Comparison of ENCODE assay signal across 9 mouse cellular contexts in genomic region chr7:111191674-111192073, GRCm38 (mm10).
DNase-seq lines count a peak whose midpoint lies in the region; ATAC-seq and TF ChIP-seq lines count a peak whose summit lies in the region.
"Had no signal": no experiment of that assay in that cellular context is flagged by ENCODE, and none has a peak within 500 bp of the region (broad histone marks: within the 10 kb centered on the region; RNA-seq: fewer than 3 reads in every experiment).

No protein-coding gene starts in this region.

- no peaks in the 10 kb centered on the region for H3K9me3 ChIP-seq in forebrain, embryonic 14.5 days (replicated peaks; ENCODE audit: control insufficient read depth, low read length)
- no peaks in the 10 kb centered on the region for H3K9me3 ChIP-seq in forebrain, embryonic 11.5 days (ENCODE audit: control insufficient read depth, low read length)
- H3K9me3 ChIP-seq in intestine, embryonic 15.5 days = no peaks in the 10 kb centered on the region
- no peaks in the 10 kb centered on the region for H3K9me3 ChIP-seq in midbrain, postnatal 0 days (ENCODE audit: low read length)

- H3K4me1 ChIP-seq in forebrain, embryonic 14.5 days (ENCODE audit: control insufficient read depth, insufficient read depth, low read length) = no peaks in the 10 kb centered on the region
- H3K4me1 ChIP-seq in forebrain, embryonic 11.5 days (replicated peaks; ENCODE audit: control insufficient read depth, insufficient read depth, low read length) = no peaks in the 10 kb centered on the region
- no peaks in the 10 kb centered on the region; the same call in 1 of the 2 replicates for H3K4me1 ChIP-seq in intestine, embryonic 15.5 days (replicated peaks)
- no peaks in the 10 kb centered on the region for H3K4me1 ChIP-seq in midbrain, postnatal 0 days (ENCODE audit: insufficient read depth, low read length)

- no peaks in the 10 kb centered on the region for H3K36me3 ChIP-seq in forebrain, embryonic 14.5 days (ENCODE audit: control insufficient read depth, insufficient read depth, low read length)
- no peaks in the 10 kb centered on the region for H3K36me3 ChIP-seq in forebrain, embryonic 11.5 days (ENCODE audit: control insufficient read depth, insufficient read depth, low read length)
- H3K36me3 ChIP-seq in intestine, embryonic 15.5 days = no peaks in the 10 kb centered on the region
- no peaks in the 10 kb centered on the region for H3K36me3 ChIP-seq in midbrain, postnatal 0 days (ENCODE audit: insufficient read depth, low read length)

- H3K4me3 ChIP-seq in forebrain, embryonic 14.5 days (ENCODE audit: low read depth, low read length) = no peak overlapping the region
- no peak overlapping the region for H3K4me3 ChIP-seq in forebrain, embryonic 11.5 days (ENCODE audit: low read depth, low read length)
- no peak overlapping the region for H3K4me3 ChIP-seq in intestine, embryonic 15.5 days (replicated peaks)
- H3K4me3 ChIP-seq in midbrain, postnatal 0 days (ENCODE audit: low read depth, low read length) = no peak overlapping the region
- H3K4me3 ChIP-seq: myocyte had no signal

- peak; percentile 69; the same call in 1 of the 2 replicates for ATAC-seq in forebrain, embryonic 14.5 days
- ATAC-seq in forebrain, embryonic 11.5 days (replicated peaks; ENCODE audit: low FRiP score) = no peak
- peak; percentile 92 for ATAC-seq in intestine, embryonic 15.5 days
- peak; percentile 27; the same call in 1 of the 2 replicates for ATAC-seq in midbrain, postnatal 0 days (ENCODE audit: low FRiP score)
- no peak for ATAC-seq in activated CD4-positive, CD25-positive, alpha-beta regulatory T cell, adult 4 months

- peak; percentile 80 for DNase-seq in forebrain, embryonic 14.5 days (ENCODE audit: low spot score)
- DNase-seq in forebrain, embryonic 11.5 days (ENCODE audit: low spot score) = no peak
- peak; percentile 58 for DNase-seq in testis, postnatal 10 days (ENCODE audit: low spot score)
- no peak for DNase-seq in testis, postnatal 14 days (ENCODE audit: low spot score)
- peak; percentile 90 for DNase-seq in midbrain, postnatal 0 days (ENCODE audit: low spot score)
- no peak for DNase-seq in layer of hippocampus, postnatal 36 days

- TF ChIP-seq CTCF in midbrain, postnatal 0 days (IDR thresholded peaks at IDR 0.05) = no peak

- no peaks in the 10 kb centered on the region for H3K27me3 ChIP-seq in forebrain, embryonic 14.5 days (replicated peaks; ENCODE audit: control insufficient read depth, insufficient read depth, low read length)
- H3K27me3 ChIP-seq in forebrain, embryonic 11.5 days (ENCODE audit: control insufficient read depth, insufficient read depth, low read length) = no peaks in the 10 kb centered on the region
- H3K27me3 ChIP-seq in intestine, embryonic 15.5 days (replicated peaks) = no peaks in the 10 kb centered on the region
- no peaks in the 10 kb centered on the region for H3K27me3 ChIP-seq in midbrain, postnatal 0 days (ENCODE audit: insufficient read depth, low read length)

- 48% methylated on average over 4 of the region's 4 CpGs for WGBS in forebrain, embryonic 14.5 days
- whole genome bisulfite sequencing in forebrain, embryonic 11.5 days = 75% methylated on average over 4 of the region's 4 CpGs
- 50% methylated on average over 4 of the region's 4 CpGs for WGBS in intestine, embryonic 15.5 days
- 56% methylated on average over 4 of the region's 4 CpGs for WGBS in midbrain, postnatal 0 days

- no peak overlapping the region for H3K4me2 ChIP-seq in forebrain, embryonic 14.5 days (ENCODE audit: low read length)
- H3K4me2 ChIP-seq in forebrain, embryonic 11.5 days (ENCODE audit: low read depth, low read length, severe bottlenecking) = no peak overlapping the region
- H3K4me2 ChIP-seq in intestine, embryonic 15.5 days (replicated peaks) = no peak overlapping the region
- H3K4me2 ChIP-seq in midbrain, postnatal 0 days (ENCODE audit: low read depth, low read length, poor library complexity, severe bottlenecking) = no peak overlapping the region

- 0 out of 2 replicates have a peak overlapping the region, but pooled peaks have one; percentile 29 for H3K27ac ChIP-seq in forebrain, embryonic 14.5 days (ENCODE audit: low read depth, low read length)
- no peak overlapping the region for H3K27ac ChIP-seq in forebrain, embryonic 11.5 days (ENCODE audit: low read depth, low read length)
- peak overlapping the region; percentile 10; the same call in 1 of the 2 replicates for H3K27ac ChIP-seq in intestine, embryonic 15.5 days
- H3K27ac ChIP-seq in midbrain, postnatal 0 days (ENCODE audit: low read depth, low read length) = no peak overlapping the region

- H3K9ac ChIP-seq in forebrain, embryonic 14.5 days (ENCODE audit: low read length) = no peak overlapping the region
- no peak overlapping the region for H3K9ac ChIP-seq in forebrain, embryonic 11.5 days (ENCODE audit: low read length)
- H3K9ac ChIP-seq in intestine, embryonic 15.5 days = no peak overlapping the region
- no peak overlapping the region for H3K9ac ChIP-seq in midbrain, postnatal 0 days (replicated peaks; ENCODE audit: low read length, poor library complexity, severe bottlenecking)

Comparison
In these comparisons a context has a peak if more than half of its experiments do, and no peak if none do; other contexts are left out.
1. ATAC-seq: peak in forebrain, embryonic 14.5 days (single experiment), intestine, embryonic 15.5 days (single experiment) and midbrain, postnatal 0 days (single experiment); none in forebrain, embryonic 11.5 days (single experiment) and activated CD4-positive, CD25-positive, alpha-beta regulatory T cell, adult 4 months (single experiment).
2. DNase-seq: peak in forebrain, embryonic 14.5 days (single experiment), testis, postnatal 10 days (single experiment) and midbrain, postnatal 0 days (single experiment); none in forebrain, embryonic 11.5 days (single experiment), testis, postnatal 14 days (single experiment) and layer of hippocampus, postnatal 36 days (0 of 2).
3. H3K27ac ChIP-seq: peak in forebrain, embryonic 14.5 days (single experiment) and intestine, embryonic 15.5 days (single experiment); none in forebrain, embryonic 11.5 days (single experiment) and midbrain, postnatal 0 days (single experiment).